Mouse (Mus musculus) heart, postnatal 0 days (tissue): ENCODE measurements around the gene Lhfp. TPM values are rescaled to one million over a fixed set of nuclear protein-coding genes. Genes with fewer than 3 reads are reported as not detected.

Experiments used
- ATAC-seq: fragments of 200-750 bp; cut with Nextera tagmentation; 2 replicates; pipeline ENCODE4 v1.8.0; 2017; ENCODE audit warnings: low read depth, moderate number of reproducible peaks, moderate library complexity; ENCODE audit not compliant: insufficient read depth
- DNase-seq: peaks from one replicate; pipeline ENCODE4 v3.0.0-alpha.2; 2016; ENCODE audit warnings: low spot score
- H3K27ac ChIP-seq: fragments of 300-500 bp; sonication (generic); 2 replicates; pipeline ENCODE4 v1.5.1; 2014; ENCODE audit warnings: low read depth, mild to moderate bottlenecking
- H3K27me3 ChIP-seq: fragments of 300-500 bp; sonication (generic); 2 replicates; pipeline ENCODE4 v1.6.1; 2014; ENCODE audit warnings: low read length, mixed read lengths; ENCODE audit not compliant: control insufficient read depth, insufficient read depth
- H3K36me3 ChIP-seq: fragments of 300-500 bp; sonication (generic); replicated peaks from 2 replicates; pipeline ENCODE4 v1.6.1; 2014; ENCODE audit warnings: low read length, mixed read lengths; ENCODE audit not compliant: control insufficient read depth, insufficient read depth
- H3K4me1 ChIP-seq: fragments of 300-500 bp; sonication (generic); 2 replicates; pipeline ENCODE4 v1.6.1; 2014; ENCODE audit warnings: antibody characterized with exemption; ENCODE audit not compliant: control insufficient read depth, insufficient read depth
- H3K4me2 ChIP-seq: fragments of 300-500 bp; sonication (generic); 2 replicates; pipeline ENCODE4 v1.6.1; 2014; ENCODE audit warnings: low read depth, mild to moderate bottlenecking, low read length, moderate library complexity
- H3K4me3 ChIP-seq: fragments of 300-500 bp; sonication (generic); 2 replicates; pipeline ENCODE4 v1.5.1; 2014; ENCODE audit warnings: low read depth, low read length
- H3K9ac ChIP-seq: fragments of 300-500 bp; sonication (generic); replicated peaks from 2 replicates; pipeline ENCODE4 v1.6.1; 2014; ENCODE audit warnings: low read depth, low read length, mixed read lengths
- H3K9me3 ChIP-seq: fragments of 300-500 bp; sonication (generic); replicated peaks from 2 replicates; pipeline ENCODE4 v1.6.1; 2016; ENCODE audit warnings: low read length; ENCODE audit not compliant: control insufficient read depth
- CTCF ChIP-seq: IDR thresholded peaks from 2 replicates; pipeline ENCODE4 v1.5.1; 2016; ENCODE audit warnings: antibody characterized with exemption, control low read depth, low read depth
- EP300 ChIP-seq: IDR thresholded peaks from 2 replicates; pipeline ENCODE4 v1.6.1; 2016; ENCODE audit warnings: antibody characterized with exemption, low read depth
- WGBS: fragments of 180-500 bp; shearing (Covaris S2); extraction: QIAGEN DNeasy Blood & Tissue Kit; methylation state at CpG from one replicate; pipeline ENCODE4 v1.1.7; 2014; 5-methylcytosine and 5-hydroxymethylcytosine counted together
- polyA plus RNA-seq: library from polyadenylated mRNA; unstranded; fragments of >200 nt; fragmentation: Nextera tagmentation; extraction: Ambion mirVana; gene quantifications from 2 replicates; pipeline ENCODE4 v1.2.1, GENCODE M21; 2015
- total RNA-seq: library from RNA; depleted of rRNA; stranded (reverse); fragments of >200 nt; gene quantifications from 2 replicates; pipeline ENCODE4 v1.2.3, GENCODE M21; 2014; ENCODE audit warnings: low replicate concordance

Lhfp gene
- total and polyA plus RNA-seq, 2 experiments from 2014 or later: 78.0 to 87.2 TPM

DNA sequence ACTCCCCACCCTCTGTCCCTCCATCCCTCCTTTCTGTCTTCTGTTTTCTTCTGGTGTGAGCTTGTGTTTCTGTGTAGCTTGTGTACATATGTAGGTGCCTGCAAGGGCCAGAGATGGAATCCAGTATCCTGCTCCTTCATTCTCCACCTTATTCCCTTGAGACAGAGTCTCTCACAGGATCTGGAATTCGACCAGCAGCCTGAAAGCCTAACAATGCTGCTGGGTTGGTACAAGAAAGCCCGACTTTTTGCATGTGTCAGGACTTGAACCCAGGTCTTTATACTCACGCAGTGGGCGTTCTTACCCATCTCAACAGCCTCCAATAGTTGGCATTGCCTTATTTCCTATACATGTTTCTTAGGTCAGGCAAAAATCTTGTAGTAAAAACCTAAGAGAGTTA lies 4.4 kb downstream of the Lhfp start:
- ATAC-seq: no peak
- Histone ChIP-seq H3K36me3 (0 out of 2 replicates have a peak, but pooled peaks cover 7% of the 10 kb centered on the region), H3K4me2 (peak overlapping the region; percentile 32), H3K4me1 (peaks cover 29% of the 10 kb centered on the region), H3K9me3 (no peaks in the 10 kb centered on the region), H3K4me3 (peak overlapping the region; percentile 9; the same call in 1 of the 2 replicates), H3K27me3 (no peaks in the 10 kb centered on the region), H3K9ac (no peak overlapping the region), H3K27ac (no peak overlapping the region)
- TF ChIP-seq EP300: no peak
- TF ChIP-seq CTCF: no peak
- WGBS: 81% methylated on average over 4 of the region's 4 CpGs
- DNase-seq: no peak

DNA sequence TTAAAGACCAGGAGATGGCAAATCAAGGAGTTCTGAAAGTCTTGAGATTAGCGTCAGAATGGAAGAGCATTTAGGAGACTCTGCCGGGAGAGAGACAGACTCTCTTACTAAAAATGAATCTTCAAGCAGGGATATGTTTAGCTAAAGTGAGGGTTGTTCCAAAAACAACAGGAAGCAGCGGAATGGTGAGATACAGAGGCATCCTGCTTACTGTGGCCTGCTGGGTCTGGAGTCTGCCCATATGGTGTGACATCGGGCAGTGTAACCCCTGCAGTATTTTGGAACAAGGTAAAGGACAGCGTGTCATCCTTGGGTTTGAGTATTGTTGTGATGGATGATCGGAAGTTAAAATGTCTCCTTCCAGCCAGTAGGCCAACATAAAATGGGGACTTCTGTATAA lies 5.0 kb downstream of the Lhfp start:
- Histone ChIP-seq H3K27ac (no peak overlapping the region), H3K9ac (no peak overlapping the region), H3K36me3 (0 out of 2 replicates have a peak, but pooled peaks cover 7% of the 10 kb centered on the region), H3K4me3 (no peak overlapping the region), H3K27me3 (no peaks in the 10 kb centered on the region), H3K4me2 (peak overlapping the region; percentile 32), H3K4me1 (peaks cover 29% of the 10 kb centered on the region), H3K9me3 (no peaks in the 10 kb centered on the region)
- 55% methylated on average over 6 of the region's 6 CpGs for WGBS
- no peak for DNase-seq
- TF ChIP-seq EP300 (no peak), CTCF (no peak)
- ATAC-seq: no peak

DNA sequence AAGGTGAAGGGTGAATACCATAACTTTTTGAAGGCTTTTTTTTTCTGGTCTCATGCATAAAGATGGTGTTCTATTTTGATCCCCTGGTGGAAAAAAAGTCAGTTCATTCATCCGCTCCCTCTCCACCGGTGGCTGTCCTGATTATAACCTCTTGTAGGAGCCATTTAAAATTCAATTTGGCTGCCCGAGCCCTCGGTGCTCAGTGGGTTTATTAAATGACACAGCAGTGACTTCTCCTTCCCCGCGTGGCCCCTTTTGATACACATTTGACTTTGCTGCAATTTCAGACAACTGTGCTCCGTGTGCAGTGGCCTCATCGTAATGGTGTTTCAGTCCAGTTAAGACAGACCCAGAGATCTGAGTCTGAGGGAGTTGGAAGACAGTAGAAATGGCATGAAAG lies 11.1 kb downstream of the Lhfp start:
- no peaks in the 10 kb centered on the region for H3K27me3 ChIP-seq
- H3K4me3 ChIP-seq: no peak overlapping the region
- H3K9me3 ChIP-seq: no peaks in the 10 kb centered on the region
- peaks cover 13% of the 10 kb centered on the region; the same call in 1 of the 2 replicates for H3K4me1 ChIP-seq
- TF ChIP-seq CTCF (no peak), EP300 (no peak)
- no peak overlapping the region for H3K9ac ChIP-seq
- ATAC-seq (no peak), DNase-seq (no peak)
- H3K4me2 ChIP-seq: no peak overlapping the region
- H3K36me3 ChIP-seq: 0 out of 2 replicates have a peak, but pooled peaks cover 4% of the 10 kb centered on the region
- WGBS: 36% methylated on average over 8 of the region's 8 CpGs
- H3K27ac ChIP-seq: no peak overlapping the region

DNA sequence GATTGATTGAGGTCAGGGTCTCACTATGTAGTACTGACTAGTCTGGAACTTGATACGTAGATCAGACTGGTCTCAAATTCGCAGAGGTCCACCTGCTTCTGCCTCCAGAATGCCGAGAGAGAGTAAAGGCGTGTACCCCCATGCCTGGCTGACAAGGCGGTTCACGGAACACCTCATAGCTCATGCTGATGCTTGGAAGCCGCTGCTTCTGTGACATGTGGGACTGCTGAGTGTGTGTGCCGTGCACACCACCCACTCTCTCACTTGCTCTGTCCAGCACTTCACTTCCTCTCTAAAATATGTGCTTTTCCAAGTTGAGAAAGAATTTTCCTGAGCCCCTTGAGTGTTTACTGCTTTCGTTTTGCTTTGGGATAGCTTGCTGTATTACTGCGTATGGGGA lies 15.1 kb downstream of the Lhfp start:
- H3K9me3 ChIP-seq: no peaks in the 10 kb centered on the region
- no peak overlapping the region for H3K9ac ChIP-seq
- H3K36me3 ChIP-seq: 0 out of 2 replicates have a peak, but pooled peaks cover 4% of the 10 kb centered on the region
- ATAC-seq: no peak
- WGBS: 64% methylated on average over 10 of the region's 10 CpGs
- H3K27ac ChIP-seq: no peak overlapping the region
- H3K4me1 ChIP-seq: peaks cover 46% of the 10 kb centered on the region
- H3K27me3 ChIP-seq: no peaks in the 10 kb centered on the region
- H3K4me3 ChIP-seq: no peak overlapping the region
- no peak for DNase-seq
- H3K4me2 ChIP-seq: 0 out of 2 replicates have a peak overlapping the region, but pooled peaks have one; percentile 12
- TF ChIP-seq EP300 (no peak), CTCF (no peak)

DNA sequence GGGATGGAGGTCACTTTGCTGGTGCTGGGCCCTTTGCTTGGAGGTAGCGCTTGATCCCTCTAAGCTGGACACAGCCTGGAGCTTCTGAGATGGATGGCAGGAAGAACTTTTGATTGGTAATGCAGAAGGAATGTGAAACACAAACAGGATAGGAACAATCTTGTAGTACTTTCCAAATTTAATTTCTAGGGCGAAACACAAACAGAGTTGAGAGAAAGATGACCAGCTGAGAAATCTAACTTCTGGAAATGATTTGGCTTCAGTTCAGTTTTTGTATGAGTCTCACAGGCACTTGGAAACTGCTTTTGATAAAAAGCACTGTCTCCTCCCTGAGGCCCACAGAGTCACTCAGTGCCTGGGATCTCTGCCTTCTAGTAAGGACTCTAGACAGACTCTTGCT lies 18.6 kb downstream of the Lhfp start:
- Histone ChIP-seq H3K4me3 (no peak overlapping the region), H3K27me3 (no peaks in the 10 kb centered on the region), H3K4me2 (no peak overlapping the region), H3K9ac (no peak overlapping the region), H3K4me1 (peaks cover 49% of the 10 kb centered on the region), H3K27ac (peak overlapping the region; percentile 66), H3K9me3 (no peaks in the 10 kb centered on the region), H3K36me3 (no peaks in the 10 kb centered on the region)
- TF ChIP-seq EP300 (no peak), CTCF (no peak)
- ATAC-seq: no peak
- WGBS: 12% methylated on average over 2 of the region's 2 CpGs
- peak; percentile 59 for DNase-seq

DNA sequence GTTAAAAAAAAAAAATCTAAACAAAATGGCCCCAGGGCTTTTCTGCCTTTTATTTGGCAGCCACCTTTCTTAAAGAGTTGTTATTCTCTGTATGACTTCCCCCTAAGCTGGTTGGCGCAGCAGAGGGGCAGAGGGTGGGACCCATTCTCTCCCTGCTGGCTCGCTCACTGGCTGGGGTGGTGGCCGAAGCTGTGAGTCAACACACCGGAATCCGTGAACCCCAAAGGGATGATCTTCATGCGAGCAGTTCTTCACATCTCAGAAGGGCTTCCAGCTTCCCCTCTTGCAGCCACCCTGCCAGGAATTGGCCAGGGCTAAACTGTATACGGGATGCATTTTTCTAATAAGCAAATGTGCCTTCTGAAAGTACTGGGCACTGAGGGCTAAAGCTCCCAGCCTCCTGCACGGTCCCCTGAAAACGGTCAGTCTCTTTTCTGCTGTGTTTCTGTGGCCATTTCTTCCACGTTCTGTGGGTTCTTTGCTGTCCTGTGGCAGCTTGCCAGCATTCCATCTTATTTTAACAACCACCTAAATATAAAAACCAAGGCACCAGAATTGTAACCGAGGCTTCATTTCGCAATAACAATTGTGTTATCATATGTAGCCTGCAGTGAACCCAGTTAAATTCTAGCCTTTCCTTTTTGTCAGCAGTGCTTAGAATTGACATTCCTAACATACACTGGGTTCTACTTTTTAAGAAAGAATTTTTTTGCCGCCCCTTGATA lies 22.3 kb downstream of the Lhfp start:
- peaks cover 46% of the 10 kb centered on the region for H3K4me1 ChIP-seq
- no peaks in the 10 kb centered on the region for H3K27me3 ChIP-seq
- H3K4me3 ChIP-seq: 0 out of 2 replicates have a peak overlapping the region, but pooled peaks have one; percentile 5
- 0 out of 2 replicates have a peak, but pooled peaks cover 4% of the 10 kb centered on the region for H3K9me3 ChIP-seq
- no peaks in the 10 kb centered on the region for H3K36me3 ChIP-seq
- ATAC-seq (peak; percentile 75), DNase-seq (no peak)
- H3K9ac ChIP-seq: no peak overlapping the region
- peak overlapping the region; percentile 43 for H3K4me2 ChIP-seq
- TF ChIP-seq EP300 (no peak), CTCF (no peak)
- peak overlapping the region; percentile 80 for H3K27ac ChIP-seq
- 19% methylated on average over 13 of the region's 13 CpGs for WGBS
